Mouse (Mus musculus): ENCODE measurements at regions not wholly inside any gene's neighbourhood (a gene's known extent, or its start where the extent isn't known, plus 50 kb on each side); places are given as distances from the start of the nearest gene placed in this dataset.

- peaks cover 5% of the 10 kb centered on the region; the same call in 1 of the 2 replicates for H3K4me1 ChIP-seq (ENCODE audit: control insufficient read depth, insufficient read depth, low read length)
- H3K4me3 ChIP-seq (ENCODE audit: insufficient read depth, low read length): no peak overlapping the region
- H3K27ac ChIP-seq (ENCODE audit: insufficient read depth, low read length): no peak overlapping the region
- TF ChIP-seq POLR2A (IDR thresholded peaks at IDR 0.05; ENCODE audit: extremely low read depth, insufficient read depth, low read length) (no peak), CTCF (IDR thresholded peaks at IDR 0.05; ENCODE audit: extremely low read depth, insufficient read depth, low read length) (no peak)
Measured at GRCm38 (mm10) chr2:48449165-48449842, 364.6 kb upstream of the Acvr2a start.

GRCm38 (mm10) chr2:48456072-48457040, 357.6 kb upstream of the Acvr2a start:
- no peak overlapping the region for H3K27ac ChIP-seq (ENCODE audit: insufficient read depth, low read length)
- peaks cover 1% of the 10 kb centered on the region; the same call in 1 of the 2 replicates for H3K4me1 ChIP-seq (ENCODE audit: control insufficient read depth, insufficient read depth, low read length)
- TF ChIP-seq CTCF (IDR thresholded peaks at IDR 0.05; ENCODE audit: extremely low read depth, insufficient read depth, low read length): no peak
- H3K4me3 ChIP-seq (ENCODE audit: insufficient read depth, low read length): no peak overlapping the region

- H3K4me3 ChIP-seq (ENCODE audit: insufficient read depth, low read length): no peak overlapping the region
- TF ChIP-seq POLR2A (IDR thresholded peaks at IDR 0.05; ENCODE audit: extremely low read depth, insufficient read depth, low read length) (no peak), CTCF (IDR thresholded peaks at IDR 0.05; ENCODE audit: extremely low read depth, insufficient read depth, low read length) (no peak)
- peaks cover 1% of the 10 kb centered on the region; the same call in 1 of the 2 replicates for H3K4me1 ChIP-seq (ENCODE audit: control insufficient read depth, insufficient read depth, low read length)
- no peak overlapping the region for H3K27ac ChIP-seq (ENCODE audit: insufficient read depth, low read length)
Measured at GRCm38 (mm10) chr2:48457117-48457516, 356.8 kb upstream of the Acvr2a start.

- no peak overlapping the region for H3K27ac ChIP-seq (ENCODE audit: insufficient read depth, low read length)
- TF ChIP-seq POLR2A (IDR thresholded peaks at IDR 0.05; ENCODE audit: extremely low read depth, insufficient read depth, low read length) (no peak), CTCF (IDR thresholded peaks at IDR 0.05; ENCODE audit: extremely low read depth, insufficient read depth, low read length) (no peak)
- no peaks in the 10 kb centered on the region for H3K4me1 ChIP-seq (ENCODE audit: control insufficient read depth, insufficient read depth, low read length)
- no peak overlapping the region for H3K4me3 ChIP-seq (ENCODE audit: insufficient read depth, low read length)
Measured at GRCm38 (mm10) chr2:48465483-48465882, 348.4 kb upstream of the Acvr2a start.

- Histone ChIP-seq H3K4me3 (ENCODE audit: insufficient read depth, low read length) (no peak overlapping the region), H3K27ac (ENCODE audit: insufficient read depth, low read length) (no peak overlapping the region), H3K4me1 (ENCODE audit: control insufficient read depth, insufficient read depth, low read length) (no peaks in the 10 kb centered on the region)
- TF ChIP-seq CTCF (IDR thresholded peaks at IDR 0.05; ENCODE audit: extremely low read depth, insufficient read depth, low read length) (no peak), POLR2A (IDR thresholded peaks at IDR 0.05; ENCODE audit: extremely low read depth, insufficient read depth, low read length) (no peak)
Measured at GRCm38 (mm10) chr2:48468895-48469294, 345.0 kb upstream of the Acvr2a start.

- Histone ChIP-seq H3K4me1 (ENCODE audit: control insufficient read depth, insufficient read depth, low read length) (no peaks in the 10 kb centered on the region), H3K4me3 (ENCODE audit: insufficient read depth, low read length) (no peak overlapping the region), H3K27ac (ENCODE audit: insufficient read depth, low read length) (no peak overlapping the region)
- TF ChIP-seq POLR2A (IDR thresholded peaks at IDR 0.05; ENCODE audit: extremely low read depth, insufficient read depth, low read length) (no peak), CTCF (IDR thresholded peaks at IDR 0.05; ENCODE audit: extremely low read depth, insufficient read depth, low read length) (no peak)
Measured at GRCm38 (mm10) chr2:48469357-48469756, 344.6 kb upstream of the Acvr2a start.

GRCm38 (mm10) chr2:48473102-48473501, 340.8 kb upstream of the Acvr2a start:
- Histone ChIP-seq H3K4me1 (ENCODE audit: control insufficient read depth, insufficient read depth, low read length) (no peaks in the 10 kb centered on the region), H3K27ac (ENCODE audit: insufficient read depth, low read length) (no peak overlapping the region), H3K4me3 (ENCODE audit: insufficient read depth, low read length) (no peak overlapping the region)
- TF ChIP-seq POLR2A (IDR thresholded peaks at IDR 0.05; ENCODE audit: extremely low read depth, insufficient read depth, low read length) (no peak), CTCF (IDR thresholded peaks at IDR 0.05; ENCODE audit: extremely low read depth, insufficient read depth, low read length) (no peak)

- Histone ChIP-seq H3K4me1 (ENCODE audit: control insufficient read depth, insufficient read depth, low read length) (no peaks in the 10 kb centered on the region), H3K27ac (ENCODE audit: insufficient read depth, low read length) (no peak overlapping the region), H3K4me3 (ENCODE audit: insufficient read depth, low read length) (no peak overlapping the region)
- TF ChIP-seq CTCF (IDR thresholded peaks at IDR 0.05; ENCODE audit: extremely low read depth, insufficient read depth, low read length) (no peak), POLR2A (IDR thresholded peaks at IDR 0.05; ENCODE audit: extremely low read depth, insufficient read depth, low read length) (no peak)
Measured at GRCm38 (mm10) chr2:48474642-48475041, 339.3 kb upstream of the Acvr2a start.

GRCm38 (mm10) chr2:48476777-48477176, 337.1 kb upstream of the Acvr2a start:
- TF ChIP-seq CTCF (IDR thresholded peaks at IDR 0.05; ENCODE audit: extremely low read depth, insufficient read depth, low read length): no peak
- no peak for TF ChIP-seq POLR2A (IDR thresholded peaks at IDR 0.05; ENCODE audit: extremely low read depth, insufficient read depth, low read length)

More at GRCm38 (mm10) chr2:48476777-48477176, 337.1 kb upstream of the Acvr2a start:
- H3K4me3 ChIP-seq (ENCODE audit: insufficient read depth, low read length): no peak overlapping the region
- H3K27ac ChIP-seq (ENCODE audit: insufficient read depth, low read length): no peak overlapping the region
- H3K4me1 ChIP-seq (ENCODE audit: control insufficient read depth, insufficient read depth, low read length): no peaks in the 10 kb centered on the region

Data from cortical plate, adult 2 months (tissue).